Mouse (Mus musculus) liver, embryonic 15.5 days (tissue): ENCODE measurements around the gene Spem2. TPM values are rescaled to one million over a fixed set of nuclear protein-coding genes. Genes with fewer than 3 reads are reported as not detected.
A peak's percentile ranks its signal among the peaks of the same experiment; 100 is the strongest.

Experiments
- ATAC-seq: fragments of 200-750 bp; cut with Nextera tagmentation; 2 replicates; pipeline ENCODE4 v1.8.0; 2017; ENCODE audit warnings: moderate number of reproducible peaks, mild to moderate bottlenecking, moderate library complexity; ENCODE audit not compliant: insufficient read depth
- H3K27ac ChIP-seq: fragments of 300-500 bp; sonication (generic); replicated peaks from 2 replicates; pipeline ENCODE4 v1.5.1; 2015; ENCODE audit warnings: mild to moderate bottlenecking, inconsistent platforms
- H3K27me3 ChIP-seq: fragments of 300-500 bp; sonication (generic); 2 replicates; pipeline ENCODE4 v1.6.1; 2015; ENCODE audit warnings: mild to moderate bottlenecking, inconsistent platforms
- H3K36me3 ChIP-seq: fragments of 300-500 bp; sonication (generic); replicated peaks from 2 replicates; pipeline ENCODE4 v1.6.1; 2015; ENCODE audit warnings: moderate library complexity, mild to moderate bottlenecking, inconsistent platforms
- H3K4me1 ChIP-seq: fragments of 300-500 bp; sonication (generic); replicated peaks from 2 replicates; pipeline ENCODE4 v1.6.1; 2015; ENCODE audit warnings: inconsistent platforms
- H3K4me2 ChIP-seq: fragments of 300-500 bp; sonication (generic); 2 replicates; pipeline ENCODE4 v1.6.1; 2015; ENCODE audit warnings: moderate library complexity, mild to moderate bottlenecking, inconsistent platforms
- H3K4me3 ChIP-seq: fragments of 300-500 bp; sonication (generic); replicated peaks from 2 replicates; pipeline ENCODE4 v1.5.1; 2015; ENCODE audit warnings: mild to moderate bottlenecking, inconsistent platforms
- H3K9ac ChIP-seq: fragments of 300-500 bp; sonication (generic); 2 replicates; pipeline ENCODE4 v1.6.1; 2015; ENCODE audit warnings: moderate library complexity, mild to moderate bottlenecking, inconsistent platforms
- H3K9me3 ChIP-seq: fragments of 300-500 bp; sonication (generic); replicated peaks from 2 replicates; pipeline ENCODE4 v1.6.1; 2016; ENCODE audit warnings: inconsistent platforms
- WGBS: fragments of 180-500 bp; shearing (Covaris S2); methylation state at CpG from one replicate; pipeline ENCODE4 v1.1.7; 2015; ENCODE audit warnings: mixed read lengths; ENCODE audit not compliant: insufficient replicate concordance; 5-methylcytosine and 5-hydroxymethylcytosine counted together
- polyA plus RNA-seq: library from polyadenylated mRNA; unstranded; fragments of >200 nt; fragmentation: Nextera tagmentation; extraction: Ambion mirVana; gene quantifications from 2 replicates; pipeline ENCODE4 v1.2.1, GENCODE M21; 2015

Spem2 gene
- polyA plus RNA-seq, 1 experiment from 2014 or later = not detected

GRCm38 (mm10) chr11:69806378-69806777 is 11.9 kb downstream of the Spem2 start:
- Histone ChIP-seq H3K27ac (no peak overlapping the region), H3K4me3 (no peak overlapping the region), H3K4me1 (peaks cover 35% of the 10 kb centered on the region), H3K4me2 (no peak overlapping the region), H3K27me3 (peaks cover 91% of the 10 kb centered on the region), H3K9ac (no peak overlapping the region), H3K9me3 (no peaks in the 10 kb centered on the region), H3K36me3 (no peaks in the 10 kb centered on the region)
- 73% methylated on average over 4 of the region's 4 CpGs for WGBS
- no peak for ATAC-seq

GRCm38 (mm10) chr11:69804972-69805909 is 13.0 kb downstream of the Spem2 start, which contains the start of gene Tmem102:
Gene Tmem102 (minus strand): TSS chr11:69805624.
- H3K4me3 ChIP-seq = peak within 1 kb of the TSS; percentile 11; the same call in 1 of the 2 replicates
- WGBS = 22% methylated on average over 29 of the region's 29 CpGs
- H3K27me3 ChIP-seq = peaks cover 91% of the 10 kb centered on the region
- H3K9ac ChIP-seq = 0 out of 2 replicates have a peak within 1 kb of the TSS, but pooled peaks have one; percentile 47
- H3K9me3 ChIP-seq = no peaks in the 10 kb centered on the region
- no peak within 1 kb of the TSS for H3K27ac ChIP-seq
- no peaks in the 10 kb centered on the region for H3K36me3 ChIP-seq
- peaks cover 46% of the 10 kb centered on the region for H3K4me1 ChIP-seq
- ATAC-seq = no peak
- H3K4me2 ChIP-seq = peak within 1 kb of the TSS; percentile 78

- Histone ChIP-seq H3K4me3 (peak overlapping the region; percentile 11; the same call in 1 of the 2 replicates), H3K27ac (no peak overlapping the region), H3K36me3 (no peaks in the 10 kb centered on the region), H3K27me3 (peaks cover 93% of the 10 kb centered on the region), H3K9me3 (no peaks in the 10 kb centered on the region), H3K4me2 (peak overlapping the region; percentile 78; the same call in 1 of the 2 replicates), H3K4me1 (peaks cover 49% of the 10 kb centered on the region), H3K9ac (0 out of 2 replicates have a peak overlapping the region, but pooled peaks have one; percentile 47)
- ATAC-seq = no peak
- 21% methylated on average over 12 of the region's 12 CpGs for WGBS
Measured at GRCm38 (mm10) chr11:69804652-69804940, 13.7 kb downstream of the Spem2 start.

DNA sequence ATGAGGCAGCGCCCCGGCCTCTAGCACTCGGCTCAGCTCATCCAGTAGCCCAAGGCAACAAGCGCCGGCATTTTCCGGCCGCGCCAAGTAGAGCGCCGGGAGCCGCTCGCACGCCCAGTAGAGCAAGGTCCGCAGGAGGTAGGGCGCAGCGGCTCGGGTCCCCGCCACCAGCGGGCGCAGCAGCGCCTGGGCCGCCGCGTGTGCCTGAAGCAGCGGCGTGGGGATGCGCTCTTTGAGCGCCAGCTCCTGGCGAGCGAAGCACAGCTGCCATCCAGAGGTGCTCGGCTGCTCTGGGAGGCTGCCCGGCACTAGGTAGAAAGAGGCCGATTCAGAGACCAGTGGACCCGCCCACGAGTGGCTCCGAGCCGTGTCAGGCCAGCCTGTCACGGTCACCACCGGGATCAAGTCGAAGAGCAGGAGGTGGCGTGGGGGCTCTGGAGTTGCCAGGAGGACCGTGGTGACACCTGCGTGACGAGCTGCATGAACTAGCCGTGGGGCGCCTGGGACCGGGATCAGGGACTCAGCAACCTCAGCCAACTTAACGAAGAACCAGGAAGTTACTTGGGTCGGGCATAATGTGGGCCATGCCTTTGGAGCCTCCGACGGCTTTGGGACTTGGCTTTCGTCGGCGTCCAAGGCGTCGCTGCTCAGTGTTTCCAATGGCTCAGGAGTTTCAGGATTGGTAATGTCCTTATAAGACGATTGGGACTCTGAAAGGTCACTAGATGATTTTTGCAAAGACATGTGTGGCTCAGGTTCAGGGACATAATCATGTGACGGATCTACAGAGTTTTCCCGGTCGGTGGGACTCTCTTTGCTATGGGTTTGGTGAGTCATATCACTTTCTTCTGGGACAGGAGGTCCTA is 14.2 kb downstream of the Spem2 start:
- 2% methylated on average over 60 of the region's 60 CpGs for WGBS
- peak; percentile 64 for ATAC-seq
- peaks cover 93% of the 10 kb centered on the region for H3K27me3 ChIP-seq

DNA sequence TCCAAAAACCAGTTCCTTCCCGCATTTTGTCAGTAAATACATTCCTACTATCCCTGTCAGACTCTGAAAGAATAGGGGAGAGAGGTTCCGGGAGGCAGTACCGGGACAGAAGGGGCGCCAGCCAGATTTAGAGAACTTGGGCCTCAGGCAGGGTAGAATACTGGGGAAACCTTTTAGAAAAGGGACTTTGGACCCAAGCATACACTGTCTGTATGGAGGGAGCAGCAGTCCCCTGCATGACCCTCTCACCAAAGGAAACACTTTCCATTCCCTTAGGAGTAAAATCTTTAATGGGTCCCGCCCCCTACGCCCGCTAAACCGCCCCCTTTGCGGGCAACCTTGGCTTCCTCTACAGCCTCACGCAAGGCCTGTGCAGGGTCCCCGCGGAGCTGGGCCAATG is 14.9 kb downstream of the Spem2 start:
- Histone ChIP-seq H3K4me1 (peaks cover 49% of the 10 kb centered on the region), H3K27ac (peak overlapping the region; percentile 62; the same call in 1 of the 2 replicates), H3K9ac (peak overlapping the region; percentile 47; the same call in 1 of the 2 replicates), H3K9me3 (no peaks in the 10 kb centered on the region), H3K36me3 (no peaks in the 10 kb centered on the region), H3K4me2 (peak overlapping the region; percentile 78), H3K4me3 (peak overlapping the region; percentile 54), H3K27me3 (peaks cover 98% of the 10 kb centered on the region)
- 3% methylated on average over 12 of the region's 12 CpGs for WGBS
- peak; percentile 42 for ATAC-seq

More for the DNA sequence above, 14.2 kb downstream of the Spem2 start:
- Histone ChIP-seq H3K36me3 (no peaks in the 10 kb centered on the region), H3K9ac (peak overlapping the region; percentile 47; the same call in 1 of the 2 replicates), H3K9me3 (no peaks in the 10 kb centered on the region), H3K27ac (peak overlapping the region; percentile 62; the same call in 1 of the 2 replicates), H3K4me2 (peak overlapping the region; percentile 78), H3K4me3 (peak overlapping the region; percentile 54), H3K4me1 (peaks cover 49% of the 10 kb centered on the region)

DNA sequence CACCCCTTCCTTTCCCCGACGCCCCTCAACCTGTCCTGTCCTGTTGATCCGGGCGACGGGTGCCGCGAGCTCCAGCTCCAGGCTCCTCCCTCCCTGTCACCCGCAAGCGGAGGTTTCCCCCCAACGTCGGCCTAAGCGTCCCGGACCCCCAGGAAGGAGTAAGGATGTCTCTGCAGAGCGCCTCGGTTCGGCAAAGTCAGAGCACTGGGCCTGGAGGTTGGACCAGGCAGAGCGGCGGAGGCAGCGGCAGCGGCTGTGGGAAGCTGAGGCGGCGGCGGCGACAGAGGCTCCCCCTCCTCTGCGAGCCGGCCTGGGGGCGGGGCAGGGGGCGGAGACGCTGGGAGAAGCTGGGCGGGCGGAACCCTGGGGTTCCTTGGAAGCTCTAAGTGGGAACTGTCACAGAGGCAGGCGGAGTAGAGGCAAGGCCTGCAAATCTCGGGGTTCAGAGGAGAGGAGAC is 15.6 kb downstream of the Spem2 start:
- Histone ChIP-seq H3K4me3 (peak overlapping the region; percentile 54), H3K27ac (no peak overlapping the region), H3K9me3 (no peaks in the 10 kb centered on the region), H3K36me3 (no peaks in the 10 kb centered on the region), H3K27me3 (peaks cover 100% of the 10 kb centered on the region), H3K4me2 (peak overlapping the region; percentile 78), H3K9ac (peak overlapping the region; percentile 49), H3K4me1 (peaks cover 49% of the 10 kb centered on the region)
- under 1% methylated on average over 33 of the region's 33 CpGs for WGBS
- 0 out of 2 replicates have a peak, but pooled peaks have one; percentile 11 for ATAC-seq

DNA sequence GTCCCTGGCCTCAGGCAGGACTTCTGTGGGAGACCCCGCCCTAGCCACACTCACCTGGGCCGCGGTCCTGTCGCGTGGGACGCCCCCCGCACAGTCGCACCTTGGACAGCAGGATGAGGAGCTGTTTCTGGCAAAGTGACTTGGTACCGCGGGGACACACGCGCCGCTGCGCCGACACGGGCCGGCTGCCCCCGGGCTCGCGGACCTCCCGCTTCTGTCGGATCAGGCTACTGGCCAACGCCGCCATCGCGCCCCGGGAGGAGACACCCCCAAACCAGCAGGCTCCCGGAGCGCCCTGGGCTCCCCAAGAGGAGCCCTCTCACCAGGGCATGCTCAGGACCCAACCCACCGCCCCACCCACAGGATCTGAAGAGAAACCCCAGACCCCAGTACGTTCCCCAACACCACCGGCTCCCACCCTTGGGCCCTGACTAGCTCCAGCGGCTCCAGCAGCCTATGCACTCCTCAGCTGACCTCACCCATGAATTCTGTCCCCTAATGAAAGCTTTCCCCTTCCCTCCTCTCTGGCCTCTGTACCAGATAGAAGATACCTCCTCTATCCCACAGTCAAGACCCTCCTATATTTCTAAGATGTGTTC is 16.8 kb downstream of the Spem2 start, which contains the start of gene Fgf11:
Fgf11 (minus strand) TSS at position 479 of the 599 bp plus-strand sequence.
- no peak within 1 kb of the TSS for H3K27ac ChIP-seq
- peaks cover 100% of the 10 kb centered on the region for H3K27me3 ChIP-seq
- 3% methylated on average over 33 of the region's 33 CpGs for WGBS

GRCm38 (mm10) chr11:69800392-69801197 is 17.7 kb downstream of the Spem2 start:
- WGBS = under 1% methylated on average over 36 of the region's 36 CpGs
- H3K4me1 ChIP-seq = peaks cover 54% of the 10 kb centered on the region

More for the DNA sequence above, 16.8 kb downstream of the Spem2 start, which contains the start of gene Fgf11:
- Histone ChIP-seq H3K4me3 (peak within 1 kb of the TSS; percentile 54), H3K4me1 (peaks cover 49% of the 10 kb centered on the region), H3K4me2 (peak within 1 kb of the TSS; percentile 78), H3K9ac (peak within 1 kb of the TSS; percentile 49), H3K9me3 (no peaks in the 10 kb centered on the region), H3K36me3 (no peaks in the 10 kb centered on the region)
- ATAC-seq = no peak

DNA sequence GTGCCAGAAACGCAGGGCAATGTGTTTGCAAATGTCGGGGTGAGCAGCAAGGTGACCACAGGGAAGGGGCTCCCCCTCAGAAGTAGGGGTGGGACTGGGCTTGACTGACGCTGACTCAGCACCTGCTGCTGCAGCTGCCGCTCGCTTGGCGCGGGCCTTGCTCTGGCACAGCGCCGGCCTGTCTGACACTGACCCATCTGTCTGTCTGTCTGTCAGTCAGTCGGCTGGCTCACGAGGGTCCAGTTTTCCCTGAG is 18.2 kb downstream of the Spem2 start:
- under 1% methylated on average over 11 of the region's 11 CpGs for WGBS
- peak overlapping the region; percentile 51 for H3K4me2 ChIP-seq
- H3K9ac ChIP-seq = no peak overlapping the region

More at GRCm38 (mm10) chr11:69800392-69801197, 17.7 kb downstream of the Spem2 start:
- no peak for ATAC-seq
- Histone ChIP-seq H3K4me3 (peak overlapping the region; percentile 27), H3K36me3 (no peaks in the 10 kb centered on the region), H3K9ac (no peak overlapping the region), H3K27ac (no peak overlapping the region), H3K4me2 (peak overlapping the region; percentile 51), H3K27me3 (peaks cover 100% of the 10 kb centered on the region), H3K9me3 (no peaks in the 10 kb centered on the region)

More for the DNA sequence above, 18.2 kb downstream of the Spem2 start:
- H3K9me3 ChIP-seq = no peaks in the 10 kb centered on the region
- H3K27me3 ChIP-seq = peaks cover 97% of the 10 kb centered on the region
- H3K4me3 ChIP-seq = peak overlapping the region; percentile 27; the same call in 1 of the 2 replicates
- H3K4me1 ChIP-seq = peaks cover 60% of the 10 kb centered on the region
- no peak overlapping the region for H3K27ac ChIP-seq
- no peaks in the 10 kb centered on the region for H3K36me3 ChIP-seq
- ATAC-seq = no peak
